Comparison of ENCODE assay signal across 8 mouse cellular contexts in genomic region chr16:23991170-23991569, GRCm38 (mm10). TPM values are rescaled to one million over a fixed set of nuclear protein-coding genes. Genes with fewer than 3 reads are reported as not detected.
A peak's percentile ranks its signal among the peaks of the same experiment; 100 is the strongest.
DNase-seq lines count a peak whose midpoint lies in the region; ATAC-seq and TF ChIP-seq lines count a peak whose summit lies in the region.

No protein-coding gene starts in this region.

- no peaks in the 10 kb centered on the region for H3K36me3 ChIP-seq in liver, postnatal 0 days (replicated peaks; ENCODE audit: insufficient read depth, low read length)

- H3K4me3 ChIP-seq in liver, postnatal 0 days (ENCODE audit: low read depth, low read length) = peak overlapping the region; percentile 78

- peak overlapping the region; percentile 98 for H3K9ac ChIP-seq in liver, postnatal 0 days (replicated peaks)

- peak overlapping the region; percentile 80 for H3K4me2 ChIP-seq in liver, postnatal 0 days (ENCODE audit: low read depth, low read length)

- 1% methylated on average over 4 of the region's 4 CpGs for WGBS in liver, postnatal 0 days (ENCODE audit: insufficient replicate concordance)

- peaks cover 17% of the 10 kb centered on the region for H3K4me1 ChIP-seq in liver, postnatal 0 days (ENCODE audit: insufficient read depth)

- peak; percentile 36; the same call in 1 of the 2 replicates for TF ChIP-seq EP300 in liver, postnatal 0 days (IDR thresholded peaks at IDR 0.05; ENCODE audit: low read depth)

- DNase-seq in 3134 (ENCODE audit: extremely low read depth, insufficient read length, low spot score) (peak; percentile 61), NIH3T3 (ENCODE audit: low read depth) (peak; percentile 90)
- DNase-seq in cerebellum, postnatal 25 days = peak; percentile 94 to 96
- DNase-seq in gastrocnemius, postnatal 10 days = peak; percentile 94
- peak; percentile 91 for DNase-seq in kidney, postnatal 14 days
- DNase-seq in liver, postnatal 0 days = peak; percentile 90
- DNase-seq in ovary, postnatal 36 days (ENCODE audit: low spot score) = peak; percentile 81
- peak; percentile 93 to 96 for DNase-seq in thymus, postnatal 36 days

- peak overlapping the region; percentile 100 for H3K27ac ChIP-seq in liver, postnatal 0 days (ENCODE audit: low read depth)

- peak; percentile 11; the same call in 1 of the 2 replicates for ATAC-seq in liver, postnatal 0 days

- H3K9me3 ChIP-seq in liver, postnatal 0 days (ENCODE audit: low read length) = no peaks in the 10 kb centered on the region

- no peaks in the 10 kb centered on the region for H3K27me3 ChIP-seq in liver, postnatal 0 days (ENCODE audit: insufficient read depth, low read length)

- peak; percentile 97 for TF ChIP-seq CTCF in liver, postnatal 0 days (IDR thresholded peaks at IDR 0.05; ENCODE audit: low read depth)

RNA-seq across cellular contexts. Expression of gene Bcl6, which starts 2.5 kb away (rescaled TPM):
- total RNA-seq in gastrocnemius, postnatal 10 days (2021) = 10 to 100 TPM; 24.1 to 31.2 TPM
- polyA plus RNA-seq in liver, postnatal 0 days (2015; fragmentation: Nextera tagmentation; extraction: Ambion mirVana) = 0.46 and 0.69 TPM in 2 replicates

RNA-seq across cellular contexts. Expression of gene Gm37419, which starts 2.9 kb away (rescaled TPM):
- total RNA-seq in gastrocnemius, postnatal 10 days (2021) = not detected
- polyA plus RNA-seq in liver, postnatal 0 days (2015; fragmentation: Nextera tagmentation; extraction: Ambion mirVana) = not detected in 2 replicates

RNA-seq across cellular contexts. Expression of gene Rtp2, which starts 59.0 kb away (rescaled TPM):
- total RNA-seq in gastrocnemius, postnatal 10 days (2021) = not detected
- not detected in 2 replicates for polyA plus RNA-seq in liver, postnatal 0 days (2015; fragmentation: Nextera tagmentation; extraction: Ambion mirVana)

Comparison
In these comparisons a context has a peak if more than half of its experiments do, and no peak if none do; other contexts are left out.
1. Peak in every context shown above with its lines: DNase-seq, ATAC-seq, H3K4me3 ChIP-seq and H3K27ac ChIP-seq.